Mouse (Mus musculus): ENCODE measurements around the gene Pafah1b3. TPM values are rescaled to one million over a fixed set of nuclear protein-coding genes. Genes with fewer than 3 reads are reported as not detected.

Pafah1b3 gene
- polyA plus RNA-seq (2014; fragmentation: Illumina TruSeq; extraction: RNeasy Lipid Tissue Mini Kit (QIAGEN cat#74804); ENCODE audit: low read depth, low replicate concordance), result 1.7 TPM

GRCm38 (mm10) chr7:25297454-25298325 is at the start of gene Pafah1b3:
Gene Pafah1b3 (minus strand): TSS chr7:25297986.

GRCm38 (mm10) chr7:25316532-25317445 is 19.0 kb upstream of the Pafah1b3 start, which contains the start of gene Megf8:
Gene Megf8 (plus strand): TSS chr7:25317164.

GRCm38 (mm10) chr7:25305956-25306613 is 8.3 kb upstream of the Pafah1b3 start, which contains the start of gene Tmem145:
Gene Tmem145 (plus strand): TSS chr7:25306106.

GRCm38 (mm10) chr7:25301063-25301462 is 3.3 kb upstream of the Pafah1b3 start, which contains the start of gene Prr19:
Gene Prr19 (plus strand): TSS chr7:25301411.

GRCm38 (mm10) chr7:25267301-25267750 is 30.5 kb downstream of the Pafah1b3 start, which contains the start of gene Cic:
Gene Cic (plus strand): TSS chr7:25267704.

GRCm38 (mm10) chr7:25250141-25250972 is 47.4 kb downstream of the Pafah1b3 start, which contains the start of gene Erf:
Gene Erf (minus strand): TSS chr7:25250761.

Other genes starting within 250 kb of the Pafah1b3 start
- gene Grik5, start 225.6 kb downstream of the Pafah1b3 start, polyA plus RNA-seq (2014; fragmentation: Illumina TruSeq; extraction: RNeasy Lipid Tissue Mini Kit (QIAGEN cat#74804); ENCODE audit: low read depth, low replicate concordance), result not detected
- 0.99 TPM for gene Zfp574, start 225.4 kb downstream of the Pafah1b3 start, polyA plus RNA-seq (2014; fragmentation: Illumina TruSeq; extraction: RNeasy Lipid Tissue Mini Kit (QIAGEN cat#74804); ENCODE audit: low read depth, low replicate concordance)
- 0.52 TPM for gene Pou2f2, start 118.3 kb downstream of the Pafah1b3 start, polyA plus RNA-seq (2014; fragmentation: Illumina TruSeq; extraction: RNeasy Lipid Tissue Mini Kit (QIAGEN cat#74804); ENCODE audit: low read depth, low replicate concordance)
- 0.52 TPM for gene Dedd2, start 77.4 kb downstream of the Pafah1b3 start, polyA plus RNA-seq (2014; fragmentation: Illumina TruSeq; extraction: RNeasy Lipid Tissue Mini Kit (QIAGEN cat#74804); ENCODE audit: low read depth, low replicate concordance)
- gene Zfp526, start 76.6 kb downstream of the Pafah1b3 start, polyA plus RNA-seq (2014; fragmentation: Illumina TruSeq; extraction: RNeasy Lipid Tissue Mini Kit (QIAGEN cat#74804); ENCODE audit: low read depth, low replicate concordance), result 1.2 TPM
- 12.0 TPM for gene Gsk3a, start 60.1 kb downstream of the Pafah1b3 start, polyA plus RNA-seq (2014; fragmentation: Illumina TruSeq; extraction: RNeasy Lipid Tissue Mini Kit (QIAGEN cat#74804); ENCODE audit: low read depth, low replicate concordance)
- gene Erf, start 47.2 kb downstream of the Pafah1b3 start, polyA plus RNA-seq (2014; fragmentation: Illumina TruSeq; extraction: RNeasy Lipid Tissue Mini Kit (QIAGEN cat#74804); ENCODE audit: low read depth, low replicate concordance), result 1.0 TPM
- 19.0 TPM for gene Cic, start 30.3 kb downstream of the Pafah1b3 start, polyA plus RNA-seq (2014; fragmentation: Illumina TruSeq; extraction: RNeasy Lipid Tissue Mini Kit (QIAGEN cat#74804); ENCODE audit: low read depth, low replicate concordance)
- gene Prr19, start 3.4 kb upstream of the Pafah1b3 start, polyA plus RNA-seq (2014; fragmentation: Illumina TruSeq; extraction: RNeasy Lipid Tissue Mini Kit (QIAGEN cat#74804); ENCODE audit: low read depth, low replicate concordance), result not detected
- gene Tmem145, start 8.1 kb upstream of the Pafah1b3 start, polyA plus RNA-seq (2014; fragmentation: Illumina TruSeq; extraction: RNeasy Lipid Tissue Mini Kit (QIAGEN cat#74804); ENCODE audit: low read depth, low replicate concordance), result 0.70 TPM
- gene Megf8, start 19.2 kb upstream of the Pafah1b3 start, polyA plus RNA-seq (2014; fragmentation: Illumina TruSeq; extraction: RNeasy Lipid Tissue Mini Kit (QIAGEN cat#74804); ENCODE audit: low read depth, low replicate concordance), result 3.1 TPM
- not detected for gene Cnfn, start 71.7 kb upstream of the Pafah1b3 start, polyA plus RNA-seq (2014; fragmentation: Illumina TruSeq; extraction: RNeasy Lipid Tissue Mini Kit (QIAGEN cat#74804); ENCODE audit: low read depth, low replicate concordance)
- gene Lipe, start 100.7 kb upstream of the Pafah1b3 start, polyA plus RNA-seq (2014; fragmentation: Illumina TruSeq; extraction: RNeasy Lipid Tissue Mini Kit (QIAGEN cat#74804); ENCODE audit: low read depth, low replicate concordance), result 5.8 TPM
- gene Cxcl17, start 114.9 kb upstream of the Pafah1b3 start, polyA plus RNA-seq (2014; fragmentation: Illumina TruSeq; extraction: RNeasy Lipid Tissue Mini Kit (QIAGEN cat#74804); ENCODE audit: low read depth, low replicate concordance), result not detected
- 69.6 TPM for gene Ceacam1, start 179.6 kb upstream of the Pafah1b3 start, polyA plus RNA-seq (2014; fragmentation: Illumina TruSeq; extraction: RNeasy Lipid Tissue Mini Kit (QIAGEN cat#74804); ENCODE audit: low read depth, low replicate concordance)
- gene Ceacam2, start 241.9 kb upstream of the Pafah1b3 start, polyA plus RNA-seq (2014; fragmentation: Illumina TruSeq; extraction: RNeasy Lipid Tissue Mini Kit (QIAGEN cat#74804); ENCODE audit: low read depth, low replicate concordance), result not detected

Data from adrenal gland, adult 10 weeks (tissue).